Mouse (Mus musculus) liver, embryonic 16.5 days (tissue): ENCODE data around the gene Schip1. TPM values are rescaled to one million over a fixed set of nuclear protein-coding genes. Genes with fewer than 3 reads are reported as not detected.
"Not testable (repeated sequence)": the region's sequence is repeated elsewhere in the genome, so short reads cannot be mapped to it uniquely, and the experiment has no call there.

ENCODE experiments used
- ATAC-seq: fragments of 200-750 bp; cut with Nextera tagmentation; 2 replicates; pipeline ENCODE4 v1.8.0; 2017; ENCODE audit warnings: low read depth, mild to moderate bottlenecking, moderate number of reproducible peaks, moderate library complexity
- H3K27ac ChIP-seq: fragments of 300-500 bp; sonication (generic); 2 replicates; pipeline ENCODE4 v1.5.1; 2014; ENCODE audit warnings: mild to moderate bottlenecking, low read length
- H3K27me3 ChIP-seq: fragments of 300-500 bp; sonication (generic); 2 replicates; pipeline ENCODE4 v1.6.1; 2014; ENCODE audit warnings: low read depth, low read length, mixed read lengths; ENCODE audit not compliant: control insufficient read depth, insufficient read depth
- H3K36me3 ChIP-seq: fragments of 300-500 bp; sonication (generic); 2 replicates; pipeline ENCODE4 v1.6.1; 2014; ENCODE audit warnings: mild to moderate bottlenecking; ENCODE audit not compliant: control insufficient read depth, insufficient read depth
- H3K4me1 ChIP-seq: fragments of 300-500 bp; sonication (generic); 2 replicates; pipeline ENCODE4 v1.6.1; 2014; ENCODE audit warnings: low read depth, low read length, mixed read lengths; ENCODE audit not compliant: control insufficient read depth
- H3K4me2 ChIP-seq: fragments of 300-500 bp; sonication (generic); 2 replicates; pipeline ENCODE4 v1.6.1; 2014; ENCODE audit warnings: low read depth, low read length, mixed read lengths
- H3K4me3 ChIP-seq: fragments of 300-500 bp; sonication (generic); 2 replicates; pipeline ENCODE4 v1.5.1; 2014; ENCODE audit warnings: low read depth, mild to moderate bottlenecking, low read length
- H3K9ac ChIP-seq: fragments of 300-500 bp; sonication (generic); 2 replicates; pipeline ENCODE4 v1.6.1; 2014; ENCODE audit warnings: low read depth, low read length
- H3K9me3 ChIP-seq: fragments of 300-500 bp; sonication (generic); replicated peaks from 2 replicates; pipeline ENCODE4 v1.6.1; 2016; ENCODE audit warnings: low read length; ENCODE audit not compliant: control insufficient read depth
- WGBS: fragments of 180-500 bp; shearing (Covaris S2); extraction: QIAGEN DNeasy Blood & Tissue Kit; methylation state at CpG from one replicate; pipeline ENCODE4 v1.1.7; 2014; ENCODE audit not compliant: insufficient replicate concordance; 5-methylcytosine and 5-hydroxymethylcytosine counted together
- polyA plus RNA-seq: library from polyadenylated mRNA; unstranded; fragments of >200 nt; fragmentation: Nextera tagmentation; extraction: Ambion mirVana; gene quantifications from 2 replicates; pipeline ENCODE4 v1.2.1, GENCODE M21; 2015

The Schip1 gene
- polyA plus RNA-seq, 1 experiment from 2014 or later = 1.8 TPM

DNA sequence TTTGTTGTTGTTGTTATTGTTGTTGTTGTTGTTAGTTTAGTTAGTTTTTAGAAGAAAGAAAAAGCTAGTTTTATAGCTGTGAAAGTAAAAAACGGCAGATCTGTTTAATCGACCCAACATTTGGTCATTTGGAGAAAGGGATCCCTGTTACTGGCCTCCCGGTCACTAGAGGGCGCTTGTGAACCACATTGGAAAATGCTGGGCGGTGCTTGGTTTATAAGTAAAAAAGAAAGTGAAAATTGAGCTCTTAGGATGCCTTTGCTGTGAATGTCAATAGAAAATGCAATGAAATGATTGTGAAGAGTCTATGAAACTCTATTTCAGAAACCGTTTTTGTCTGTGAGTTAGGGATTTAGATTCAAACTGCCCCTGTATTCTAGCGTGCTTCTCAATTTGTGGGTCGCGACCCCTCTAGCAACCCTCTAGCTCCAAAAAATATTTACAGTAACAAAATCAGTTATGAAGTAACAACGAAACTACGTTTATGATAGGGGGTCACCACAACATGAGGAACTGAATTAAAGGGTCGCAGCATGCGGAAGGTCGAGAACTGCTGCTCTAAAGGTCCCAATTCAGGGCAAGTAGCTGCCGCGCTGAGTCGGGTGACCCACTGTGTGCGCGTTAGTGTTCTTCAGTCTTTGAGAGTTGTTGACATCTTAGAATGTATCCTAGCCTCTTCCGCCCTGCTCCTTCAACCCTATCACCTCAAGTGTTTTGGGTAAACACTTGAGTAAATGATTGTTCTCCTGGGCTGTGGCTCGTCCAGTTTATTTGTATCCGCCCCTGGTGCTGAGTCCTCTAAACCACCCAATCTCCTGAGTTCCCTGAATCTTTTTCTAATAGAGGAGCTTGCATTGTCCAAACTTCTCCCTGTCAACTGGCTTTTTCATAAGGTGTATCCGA lies 8.0 kb upstream of the Schip1 start:
- no peaks in the 10 kb centered on the region for H3K27me3 ChIP-seq
- ATAC-seq = no peak
- peak overlapping the region; percentile 47 for H3K4me3 ChIP-seq
- H3K9me3 ChIP-seq = no peaks in the 10 kb centered on the region
- peak overlapping the region; percentile 49 for H3K4me2 ChIP-seq
- no peaks in the 10 kb centered on the region for H3K36me3 ChIP-seq
- 48% methylated on average over 23 of the region's 23 CpGs for WGBS
- H3K27ac ChIP-seq = no peak overlapping the region
- H3K9ac ChIP-seq = no peak overlapping the region
- H3K4me1 ChIP-seq = no peaks in the 10 kb centered on the region

DNA sequence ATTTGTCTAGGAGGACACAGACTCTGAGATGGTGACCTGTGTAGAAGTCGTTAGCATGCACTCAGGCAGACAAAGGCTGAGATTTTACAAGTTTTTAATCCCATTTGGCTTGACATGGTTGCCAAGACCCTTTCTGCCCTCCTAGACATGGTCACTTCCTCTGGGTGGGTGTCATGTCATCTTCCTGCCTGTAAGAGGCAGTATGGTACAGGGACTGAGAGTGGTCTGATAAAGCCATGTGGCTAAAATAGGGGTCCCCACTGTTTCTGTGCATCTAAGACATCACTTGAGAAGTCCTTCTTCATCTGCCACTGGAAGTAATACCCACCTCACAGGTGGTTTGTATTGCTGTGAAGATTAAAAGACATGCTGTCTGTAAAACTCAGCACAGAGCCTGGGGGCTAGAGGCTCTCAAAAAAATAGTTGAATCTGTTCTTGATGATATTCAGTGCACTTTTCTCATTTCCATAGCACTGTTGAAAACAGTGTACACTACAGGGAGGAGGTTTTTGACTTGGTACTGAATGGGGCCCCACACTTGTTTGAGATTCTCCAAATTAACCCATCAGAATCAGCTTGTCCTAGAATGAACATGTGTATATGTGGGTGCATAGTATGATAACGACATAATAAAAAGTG lies 5.3 kb upstream of the Schip1 start:
- WGBS = 41% methylated on average over 2 of the region's 2 CpGs
- no peak for ATAC-seq
- H3K9me3 ChIP-seq = no peaks in the 10 kb centered on the region

DNA sequence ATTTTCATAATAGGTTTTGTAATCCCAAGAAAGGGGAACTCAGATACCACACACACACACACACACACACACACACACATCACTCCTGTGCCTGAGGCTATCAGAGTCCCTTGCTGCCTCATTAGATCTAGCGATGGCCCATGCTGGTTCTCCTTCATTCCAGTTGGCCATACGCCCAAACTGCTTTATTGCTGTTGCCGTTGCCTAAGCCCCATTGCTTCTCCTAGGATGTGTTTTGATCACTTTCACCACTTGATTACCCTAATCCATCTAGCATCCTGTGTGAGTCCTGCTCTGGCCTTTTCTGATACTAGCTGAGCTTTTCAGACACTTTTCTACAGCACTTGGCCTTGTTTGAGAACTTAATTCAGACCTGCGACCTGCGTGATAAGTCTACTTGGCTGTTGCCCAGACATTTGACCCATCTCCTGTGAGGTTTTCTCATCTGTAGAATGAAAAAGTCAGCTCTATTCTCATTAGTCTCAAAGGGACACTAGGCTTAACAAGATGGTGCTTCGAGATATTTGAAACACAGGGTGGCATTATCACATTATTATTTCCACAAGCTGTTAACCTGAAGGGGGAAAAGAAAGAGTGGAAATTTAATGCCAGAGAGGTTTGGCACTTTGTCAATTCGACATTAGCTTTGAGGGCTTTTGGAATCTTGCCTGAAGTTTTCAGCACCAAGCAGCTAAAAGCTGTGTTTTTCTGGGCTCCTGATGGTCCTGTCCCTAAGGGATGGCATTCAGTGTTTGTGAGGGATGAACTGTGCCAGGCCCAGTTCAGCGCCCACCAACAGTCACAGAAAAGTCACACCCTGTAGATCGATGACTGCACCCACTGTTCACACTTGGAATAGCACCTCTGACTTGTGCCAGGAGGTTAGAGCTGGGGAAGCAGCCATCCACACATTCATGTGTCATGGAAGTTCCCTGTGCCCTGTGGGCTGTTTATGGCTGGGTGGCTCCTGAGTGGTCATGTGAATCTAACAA lies 7.1 kb downstream of the Schip1 start:
- H3K4me3 ChIP-seq = no peak overlapping the region
- no peaks in the 10 kb centered on the region for H3K4me1 ChIP-seq
- no peak overlapping the region for H3K4me2 ChIP-seq
- no peak overlapping the region for H3K9ac ChIP-seq
- H3K27ac ChIP-seq = no peak overlapping the region
- WGBS = 52% methylated on average over 9 of the region's 9 CpGs
- H3K36me3 ChIP-seq = no peaks in the 10 kb centered on the region
- ATAC-seq = no peak
- no peaks in the 10 kb centered on the region for H3K27me3 ChIP-seq
- H3K9me3 ChIP-seq = no peaks in the 10 kb centered on the region

More for the DNA sequence above, 5.3 kb upstream of the Schip1 start:
- no peak overlapping the region for H3K27ac ChIP-seq
- H3K9ac ChIP-seq = no peak overlapping the region
- H3K4me3 ChIP-seq = no peak overlapping the region
- no peaks in the 10 kb centered on the region for H3K27me3 ChIP-seq
- no peak overlapping the region for H3K4me2 ChIP-seq
- no peaks in the 10 kb centered on the region for H3K4me1 ChIP-seq
- H3K36me3 ChIP-seq = no peaks in the 10 kb centered on the region

DNA sequence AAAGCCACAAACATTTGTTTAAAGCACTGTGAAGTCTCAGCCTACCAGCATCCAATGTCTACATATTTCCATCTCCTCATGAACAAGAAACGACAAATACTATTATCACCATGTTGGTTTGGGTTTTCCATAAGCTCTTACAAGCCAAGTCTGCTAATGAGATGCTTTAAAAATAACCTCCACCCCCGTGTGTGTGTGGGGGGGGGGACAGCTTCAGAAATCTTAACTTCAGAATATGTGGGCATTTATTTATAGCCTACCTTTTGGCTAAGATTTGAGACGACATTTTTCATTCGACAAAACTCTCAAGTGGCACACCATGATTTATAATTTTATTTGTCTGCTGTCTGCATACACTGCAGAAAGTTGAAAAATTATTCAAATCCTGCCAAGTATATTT lies 12.8 kb downstream of the Schip1 start:
- Histone ChIP-seq H3K9ac (no peak overlapping the region), H3K4me1 (no peaks in the 10 kb centered on the region), H3K36me3 (no peaks in the 10 kb centered on the region), H3K9me3 (no peaks in the 10 kb centered on the region), H3K27me3 (no peaks in the 10 kb centered on the region), H3K4me3 (no peak overlapping the region), H3K27ac (no peak overlapping the region), H3K4me2 (no peak overlapping the region)
- ATAC-seq = no peak
- 47% methylated on average over 4 of the region's 4 CpGs for WGBS

DNA sequence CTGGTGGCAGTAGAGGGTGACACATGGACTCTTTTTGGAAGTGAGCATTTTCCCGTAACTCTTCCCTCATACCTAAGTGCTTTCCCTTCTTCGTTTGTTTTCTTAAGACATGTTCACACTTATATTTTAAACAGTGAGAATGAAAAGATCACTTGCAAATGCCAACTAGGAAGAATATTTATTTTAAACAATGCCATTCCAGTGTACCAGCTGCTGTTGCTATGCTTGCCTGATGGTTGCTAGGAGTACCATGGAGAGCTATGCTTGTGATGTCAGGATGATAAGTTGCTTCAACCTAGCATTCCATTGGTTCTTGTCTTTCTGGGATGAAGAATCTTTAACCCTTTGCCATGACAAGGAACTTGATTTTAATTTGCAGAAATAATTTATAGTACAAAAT lies 20.4 kb downstream of the Schip1 start:
- H3K9ac ChIP-seq = no peak overlapping the region

DNA sequence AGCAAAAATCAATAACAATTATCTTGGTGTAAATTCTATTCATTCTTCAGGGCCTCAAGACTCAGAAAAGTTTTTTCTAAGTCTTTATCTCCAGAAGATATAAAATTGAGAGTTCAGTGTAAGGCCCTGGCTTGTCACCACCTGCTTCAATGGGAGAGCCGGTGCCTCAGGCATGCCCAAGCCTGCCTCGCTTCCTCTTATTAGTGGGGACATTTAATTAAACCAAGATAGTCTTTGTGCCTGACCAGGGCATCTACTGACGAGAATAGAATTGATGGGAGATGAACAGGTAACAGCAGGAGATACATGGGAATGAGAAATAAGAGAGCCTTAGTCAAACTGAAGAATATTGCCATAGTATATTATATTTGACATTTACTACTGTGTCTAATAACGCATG lies 27.5 kb downstream of the Schip1 start:
- Histone ChIP-seq H3K4me2 (no peak overlapping the region), H3K27me3 (no peaks in the 10 kb centered on the region), H3K9me3 (no peaks in the 10 kb centered on the region), H3K4me3 (no peak overlapping the region), H3K27ac (no peak overlapping the region), H3K9ac (no peak overlapping the region), H3K4me1 (no peaks in the 10 kb centered on the region), H3K36me3 (no peaks in the 10 kb centered on the region)
- no peak for ATAC-seq
- WGBS = 63% methylated on average over 4 of the region's 4 CpGs

More for the DNA sequence above, 20.4 kb downstream of the Schip1 start:
- 76% methylated on average over 2 of the region's 2 CpGs for WGBS
- ATAC-seq = no peak
- no peaks in the 10 kb centered on the region for H3K4me1 ChIP-seq
- no peaks in the 10 kb centered on the region for H3K9me3 ChIP-seq
- H3K27me3 ChIP-seq = no peaks in the 10 kb centered on the region
- H3K4me3 ChIP-seq = no peak overlapping the region
- no peaks in the 10 kb centered on the region for H3K36me3 ChIP-seq
- no peak overlapping the region for H3K4me2 ChIP-seq
- H3K27ac ChIP-seq = no peak overlapping the region

DNA sequence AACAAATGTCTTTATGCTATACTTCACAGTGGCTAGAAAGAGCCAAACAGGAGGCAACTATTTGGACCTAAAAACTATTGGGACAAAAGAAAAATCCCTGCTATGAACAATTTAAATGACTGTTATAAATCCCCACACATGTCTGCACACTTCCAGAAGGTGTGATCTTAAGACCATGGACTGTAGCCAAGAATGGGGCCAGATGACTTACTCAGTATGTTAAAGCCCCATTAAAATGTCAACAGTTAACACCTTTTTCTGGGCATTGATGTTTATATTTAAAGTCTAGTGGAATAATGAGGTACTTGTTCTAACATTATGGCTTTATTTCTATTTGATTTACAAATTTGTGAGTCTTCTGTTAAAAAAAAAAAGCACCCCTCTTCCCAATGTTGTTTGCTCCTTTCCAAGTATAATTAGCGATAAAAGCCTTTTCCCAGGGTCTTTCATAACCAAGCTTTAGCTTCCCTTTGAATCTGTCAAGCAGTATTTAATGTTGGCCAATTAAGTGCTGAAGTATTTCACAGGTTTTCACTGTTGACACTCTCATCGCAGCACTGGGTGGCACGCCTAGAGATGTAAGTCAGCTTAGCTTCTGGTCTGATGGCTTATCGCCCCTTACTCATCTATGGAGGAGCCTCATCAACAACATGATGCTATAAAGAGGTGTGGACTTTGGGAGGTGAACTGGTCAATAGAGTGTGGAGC lies 32.3 kb downstream of the Schip1 start:
- Histone ChIP-seq H3K36me3 (no peaks in the 10 kb centered on the region), H3K27me3 (no peaks in the 10 kb centered on the region), H3K9me3 (no peaks in the 10 kb centered on the region), H3K4me2 (no peak overlapping the region), H3K9ac (no peak overlapping the region), H3K4me3 (no peak overlapping the region), H3K27ac (no peak overlapping the region), H3K4me1 (no peaks in the 10 kb centered on the region)
- no peak for ATAC-seq
- WGBS = 63% methylated on average over 4 of the region's 4 CpGs

DNA sequence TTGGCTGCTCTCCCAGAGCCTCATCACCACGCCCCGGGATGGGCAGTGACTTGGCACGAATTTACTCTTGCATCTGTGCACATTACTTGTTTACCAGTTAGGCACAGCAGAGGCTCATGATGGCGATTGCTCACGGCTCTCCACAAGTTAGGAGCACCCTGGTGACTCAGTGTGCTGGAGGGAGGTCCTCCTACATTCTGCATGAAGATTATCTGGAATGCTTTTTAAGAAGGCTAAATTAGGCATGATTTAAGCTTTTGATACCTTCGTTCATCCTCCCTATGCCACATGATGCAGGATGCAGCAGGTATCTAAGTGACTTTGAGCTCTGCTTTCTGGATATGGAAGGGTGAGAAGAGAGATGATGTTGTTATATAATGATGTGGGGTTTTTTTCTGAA lies 35.0 kb downstream of the Schip1 start:
- not testable (repeated sequence) for H3K27ac ChIP-seq, H3K4me3 ChIP-seq, ATAC-seq, H3K4me1 ChIP-seq, H3K4me2 ChIP-seq, H3K9ac ChIP-seq, H3K27me3 ChIP-seq, H3K36me3 ChIP-seq, H3K9me3 ChIP-seq
- 55% methylated on average over 6 of the region's 6 CpGs for WGBS
